9 mouse cellular contexts compared by ENCODE assay signal in genomic region chr2:26578369-26578768, GRCm38 (mm10). TPM values are rescaled to one million over a fixed set of nuclear protein-coding genes. Genes with fewer than 3 reads are reported as not detected.
A peak's percentile ranks its signal among the peaks of the same experiment; 100 is the strongest.
DNase-seq lines count a peak whose midpoint lies in the region; ATAC-seq and TF ChIP-seq lines count a peak whose summit lies in the region.
"Had no signal": no experiment of that assay in that cellular context is flagged by ENCODE, and none has a peak within 500 bp of the region (broad histone marks: within the 10 kb centered on the region; RNA-seq: fewer than 3 reads in every experiment).

No protein-coding gene starts in this region.

- H3K27me3 ChIP-seq in kidney, embryonic 15.5 days = no peaks in the 10 kb centered on the region
- H3K27me3 ChIP-seq: Patski had no signal

- H3K36me3 ChIP-seq in kidney, embryonic 15.5 days = no peaks in the 10 kb centered on the region

- WGBS in kidney, embryonic 15.5 days = 40% methylated on average over 6 of the region's 6 CpGs

- no peak for DNase-seq in left cerebral cortex, adult 2 months (ENCODE audit: extremely low spot score in 1 of 2, low spot score in 2 of 2)
- DNase-seq in left cerebral cortex, adult 18-20 months (ENCODE audit: low spot score in 2 of 2) = no peak
- DNase-seq in heart, adult 8-10 months (ENCODE audit: low spot score) = peak; percentile 91
- DNase-seq in lung, postnatal 25 days (ENCODE audit: low spot score) = peak; percentile 86
- DNase-seq in cerebellum, postnatal 10 days = no peak
- DNase-seq in urinary bladder, postnatal 14 days (ENCODE audit: low spot score) = no peak
- DNase-seq in thymus, postnatal 4 days = no peak

- H3K4me1 ChIP-seq in kidney, embryonic 15.5 days = peaks cover 45% of the 10 kb centered on the region

- no peak for TF ChIP-seq CTCF in left cerebral cortex, adult 2 months (IDR thresholded peaks at IDR 0.05)

- ATAC-seq in kidney, embryonic 15.5 days (replicated peaks; ENCODE audit: low FRiP score) = no peak
- ATAC-seq: Patski had no signal

- no peaks in the 10 kb centered on the region for H3K9me3 ChIP-seq in kidney, embryonic 15.5 days (replicated peaks)

- intact Hi-C loops in left cerebral cortex, adult 2 months (cut with DNase I) = no loop called here

- H3K4me3 ChIP-seq in left cerebral cortex, adult 2 months = no peak overlapping the region
- H3K4me3 ChIP-seq in kidney, embryonic 15.5 days (replicated peaks) = no peak overlapping the region

- peak overlapping the region; percentile 15; the same call in 1 of the 2 replicates for H3K4me2 ChIP-seq in kidney, embryonic 15.5 days

- H3K27ac ChIP-seq in left cerebral cortex, adult 2 months = peak overlapping the region; percentile 54; the same call in 1 of the 2 replicates
- H3K27ac ChIP-seq in kidney, embryonic 15.5 days = peak overlapping the region; percentile 77

- H3K9ac ChIP-seq in kidney, embryonic 15.5 days = no peak overlapping the region

RNA-seq across cellular contexts. Expression of gene Egfl7, which starts 1.4 kb away (rescaled TPM):
- 10 to 100 TPM; 62.4 to 67.4 TPM for total RNA-seq in left cerebral cortex, adult 2 months (2021)
- total RNA-seq in left cerebral cortex, adult 18-20 months (2021) = 10 to 100 TPM; 65.1 to 72.0 TPM
- total RNA-seq in heart, adult 8-10 months (2022) = 100 to 1,000 TPM; 122 to 172 (median 148) TPM
- polyA plus RNA-seq in kidney, embryonic 15.5 days (2015; fragmentation: Nextera tagmentation; extraction: Ambion mirVana) = 218 and 219 TPM in 2 replicates

RNA-seq across cellular contexts. Expression of gene Gm20532, which starts 8.1 kb away (rescaled TPM):
- not detected for total RNA-seq in left cerebral cortex, adult 2 months (2021)
- total RNA-seq in left cerebral cortex, adult 18-20 months (2021) = not detected
- not detected for total RNA-seq in heart, adult 8-10 months (2022)
- not detected in 2 replicates for polyA plus RNA-seq in kidney, embryonic 15.5 days (2015; fragmentation: Nextera tagmentation; extraction: Ambion mirVana)
- polyA plus RNA-seq: Patski had no signal

RNA-seq across cellular contexts. Expression of gene Agpat2, which starts 25.8 kb away (rescaled TPM):
- 1 to 10 TPM; 1.3 to 1.8 TPM for total RNA-seq in left cerebral cortex, adult 2 months (2021)
- total RNA-seq in left cerebral cortex, adult 18-20 months (2021) = 1 to 10 TPM; 1.6 to 2.5 TPM
- total RNA-seq in heart, adult 8-10 months (2022) = 10 to 100 TPM; 51.1 to 65.9 (median 60.8) TPM
- 41.7 and 47.7 TPM in 2 replicates for polyA plus RNA-seq in kidney, embryonic 15.5 days (2015; fragmentation: Nextera tagmentation; extraction: Ambion mirVana)

RNA-seq across cellular contexts. Expression of gene Fam69b, which starts 49.9 kb away (rescaled TPM):
- 10 to 100 TPM; 72.4 to 78.9 TPM for total RNA-seq in left cerebral cortex, adult 2 months (2021)
- total RNA-seq in left cerebral cortex, adult 18-20 months (2021) = 10 to 100 TPM; 74.1 to 77.2 TPM
- total RNA-seq in heart, adult 8-10 months (2022) = 10 to 100 TPM; 15.0 to 26.6 (median 20.9) TPM
- polyA plus RNA-seq in kidney, embryonic 15.5 days (2015; fragmentation: Nextera tagmentation; extraction: Ambion mirVana) = 32.9 and 33.1 TPM in 2 replicates

Comparison
In these comparisons a context has a peak if more than half of its experiments do, and no peak if none do; other contexts are left out.
1. DNase-seq: peak in heart, adult 8-10 months (single experiment) and lung, postnatal 25 days (single experiment); none in left cerebral cortex, adult 2 months (0 of 2), left cerebral cortex, adult 18-20 months (0 of 2), cerebellum, postnatal 10 days (0 of 2), urinary bladder, postnatal 14 days (single experiment) and thymus, postnatal 4 days (single experiment).
2. RNA of gene Agpat2, which starts 25.8 kb away (total RNA-seq): 51.1 to 65.9 TPM in heart, adult 8-10 months; 1.6 to 2.5 TPM in left cerebral cortex, adult 18-20 months and 1.3 to 1.8 TPM in left cerebral cortex, adult 2 months; every median in the first group is over 10 times any median in the second.